Mouse (Mus musculus): Measurements from ENCODE around the gene Zfp941. TPM values are rescaled to one million over a fixed set of nuclear protein-coding genes. Genes with fewer than 3 reads are reported as not detected.

Gene Zfp941
- polyA plus RNA-seq, 1 experiment from 2014 or later, result 21.5 TPM

Other genes with a start within 250 kb of the Zfp941 start
- gene Olfr46, start 220.9 kb downstream of the Zfp941 start, polyA plus RNA-seq (2015; fragmentation: Nextera tagmentation; extraction: Ambion mirVana), result not detected in 2 replicates
- not detected in 2 replicates for gene Olfr61, start 193.2 kb downstream of the Zfp941 start, polyA plus RNA-seq (2015; fragmentation: Nextera tagmentation; extraction: Ambion mirVana)
- not detected in 2 replicates for gene Olfr53, start 175.7 kb downstream of the Zfp941 start, polyA plus RNA-seq (2015; fragmentation: Nextera tagmentation; extraction: Ambion mirVana)
- gene Olfr539, start 162.2 kb downstream of the Zfp941 start, polyA plus RNA-seq (2015; fragmentation: Nextera tagmentation; extraction: Ambion mirVana), result 0.07 TPM in 1 of 2 replicates, not detected in the other
- gene Olfr45, start 140.2 kb downstream of the Zfp941 start, polyA plus RNA-seq (2015; fragmentation: Nextera tagmentation; extraction: Ambion mirVana), result not detected in 2 replicates
- gene Olfr541, start 124.9 kb downstream of the Zfp941 start, polyA plus RNA-seq (2015; fragmentation: Nextera tagmentation; extraction: Ambion mirVana), result not detected in 2 replicates
- gene Cyp2e1, start 58.4 kb downstream of the Zfp941 start, polyA plus RNA-seq (2015; fragmentation: Nextera tagmentation; extraction: Ambion mirVana), result not detected in 2 replicates
- 0.13 and 0.41 TPM in 2 replicates for gene Syce1, start 34.3 kb downstream of the Zfp941 start, polyA plus RNA-seq (2015; fragmentation: Nextera tagmentation; extraction: Ambion mirVana)
- gene Urah, start 12.8 kb upstream of the Zfp941 start, polyA plus RNA-seq (2015; fragmentation: Nextera tagmentation; extraction: Ambion mirVana), result not detected in 2 replicates
- gene Scgb1c1, start 23.4 kb upstream of the Zfp941 start, polyA plus RNA-seq (2015; fragmentation: Nextera tagmentation; extraction: Ambion mirVana), result not detected in 2 replicates
- gene Odf3, start 25.6 kb upstream of the Zfp941 start, polyA plus RNA-seq (2015; fragmentation: Nextera tagmentation; extraction: Ambion mirVana), result not detected in 2 replicates
- gene Gm45785, start 34.2 kb upstream of the Zfp941 start, polyA plus RNA-seq (2015; fragmentation: Nextera tagmentation; extraction: Ambion mirVana), result 1.4 TPM in 1 of 2 replicates, not detected in the other
- 99.1 and 107 TPM in 2 replicates for gene Ric8a, start 34.8 kb upstream of the Zfp941 start, polyA plus RNA-seq (2015; fragmentation: Nextera tagmentation; extraction: Ambion mirVana)
- gene Bet1l, start 35.4 kb upstream of the Zfp941 start, polyA plus RNA-seq (2015; fragmentation: Nextera tagmentation; extraction: Ambion mirVana), result 42.4 and 48.1 TPM in 2 replicates
- 258 and 283 TPM in 2 replicates for gene Psmd13, start 59.8 kb upstream of the Zfp941 start, polyA plus RNA-seq (2015; fragmentation: Nextera tagmentation; extraction: Ambion mirVana)
- gene Sirt3, start 60.1 kb upstream of the Zfp941 start, polyA plus RNA-seq (2015; fragmentation: Nextera tagmentation; extraction: Ambion mirVana), result 42.3 and 46.8 TPM in 2 replicates
- gene Cox8b, start 78.3 kb upstream of the Zfp941 start, polyA plus RNA-seq (2015; fragmentation: Nextera tagmentation; extraction: Ambion mirVana), result 0.91 TPM in 1 of 2 replicates, not detected in the other
- 0.10 and 0.18 TPM in 2 replicates for gene Nlrp6, start 98.7 kb upstream of the Zfp941 start, polyA plus RNA-seq (2015; fragmentation: Nextera tagmentation; extraction: Ambion mirVana)
- gene Pgghg, start 119.2 kb upstream of the Zfp941 start, polyA plus RNA-seq (2015; fragmentation: Nextera tagmentation; extraction: Ambion mirVana), result 7.6 and 8.2 TPM in 2 replicates
- gene Ifitm5, start 128.1 kb upstream of the Zfp941 start, polyA plus RNA-seq (2015; fragmentation: Nextera tagmentation; extraction: Ambion mirVana), result 1.4 and 2.1 TPM in 2 replicates
- gene Gm45717, start 133.8 kb upstream of the Zfp941 start, polyA plus RNA-seq (2015; fragmentation: Nextera tagmentation; extraction: Ambion mirVana), result not detected in 2 replicates
- gene Ifitm2, start 133.8 kb upstream of the Zfp941 start, polyA plus RNA-seq (2015; fragmentation: Nextera tagmentation; extraction: Ambion mirVana), result 271 and 311 TPM in 2 replicates
- gene Ifitm1, start 145.0 kb upstream of the Zfp941 start, polyA plus RNA-seq (2015; fragmentation: Nextera tagmentation; extraction: Ambion mirVana), result 20.3 and 26.7 TPM in 2 replicates
- 35.9 and 40.0 TPM in 2 replicates for gene Ifitm3, start 188.6 kb upstream of the Zfp941 start, polyA plus RNA-seq (2015; fragmentation: Nextera tagmentation; extraction: Ambion mirVana)
- gene Ifitm6, start 195.7 kb upstream of the Zfp941 start, polyA plus RNA-seq (2015; fragmentation: Nextera tagmentation; extraction: Ambion mirVana), result 0.63 and 0.81 TPM in 2 replicates
- gene Gm17387, start 207.0 kb upstream of the Zfp941 start, polyA plus RNA-seq (2015; fragmentation: Nextera tagmentation; extraction: Ambion mirVana), result not detected in 2 replicates
- 39.2 and 41.0 TPM in 2 replicates for gene B4galnt4, start 238.9 kb upstream of the Zfp941 start, polyA plus RNA-seq (2015; fragmentation: Nextera tagmentation; extraction: Ambion mirVana)